Mouse (Mus musculus): ENCODE results near the gene Clec2l.
A peak's percentile ranks its signal among the peaks of the same experiment; 100 is the strongest.

The Clec2l gene

GRCm38 (mm10) chr6:38662714-38663615 lies at the start of gene Clec2l:
TSS of gene Clec2l (plus strand) at chr6:38663069.
- no peak for DNase-seq (ENCODE audit: low spot score in 2 of 2)

- DNase-seq (ENCODE audit: low spot score in 2 of 2) = no peak
Observed at GRCm38 (mm10) chr6:38622406-38622805, 40.5 kb upstream of the Clec2l start.

- no peak for DNase-seq (ENCODE audit: low spot score in 2 of 2)
Observed at GRCm38 (mm10) chr6:38623457-38623856, 39.4 kb upstream of the Clec2l start.

DNA sequence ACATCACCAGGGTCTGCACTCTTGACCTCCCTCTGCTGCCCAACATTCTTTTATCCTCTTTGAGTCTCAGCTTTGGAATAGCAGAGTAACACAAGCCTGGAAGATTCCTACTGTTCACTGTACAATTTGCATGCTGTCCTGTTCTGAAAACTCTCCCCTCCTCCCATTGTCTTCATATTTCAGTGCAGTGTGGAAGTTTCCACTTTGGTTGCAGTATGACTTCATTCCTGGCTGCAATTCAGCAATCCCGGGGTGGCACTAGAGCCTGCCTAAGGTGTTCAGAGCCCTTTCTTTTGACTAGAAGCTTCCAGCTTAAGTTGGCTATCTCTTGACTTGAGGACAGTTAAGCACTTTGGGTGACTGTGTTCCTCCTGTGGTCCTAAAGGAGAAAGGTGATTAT lies 38.4 kb upstream of the Clec2l start:
- DNase-seq (ENCODE audit: low spot score in 2 of 2) = peak in 1 of 2 experiments; percentile 24

DNA sequence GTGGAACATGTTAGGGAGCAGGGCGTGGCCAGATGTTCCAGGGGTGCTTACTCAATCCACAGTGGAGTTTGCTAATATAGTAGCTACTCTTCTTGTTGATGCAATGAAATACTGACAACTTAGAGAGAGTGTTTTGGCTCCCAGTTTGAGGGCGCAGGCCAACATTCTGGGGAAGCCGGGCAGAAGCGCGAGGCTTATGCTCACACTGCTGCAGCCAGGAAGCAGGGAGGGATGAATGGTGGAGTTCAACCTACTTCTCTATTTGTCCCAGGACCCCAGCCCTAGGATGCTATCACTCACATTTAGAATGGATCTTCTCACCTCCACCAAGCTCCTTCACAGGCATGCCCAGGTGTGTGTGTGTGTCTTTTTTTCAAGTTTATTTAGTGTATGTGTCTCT lies 36.8 kb upstream of the Clec2l start:
- DNase-seq (ENCODE audit: low spot score in 2 of 2) = peak in 1 of 2 experiments; percentile 57

- DNase-seq (ENCODE audit: low spot score in 2 of 2) = peak in 1 of 2 experiments; percentile 50
Observed at GRCm38 (mm10) chr6:38627081-38627480, 35.8 kb upstream of the Clec2l start.

GRCm38 (mm10) chr6:38627486-38627885 lies 35.4 kb upstream of the Clec2l start:
- peak in 1 of 2 experiments; percentile 47 for DNase-seq (ENCODE audit: low spot score in 2 of 2)

GRCm38 (mm10) chr6:38629556-38629955 lies 33.3 kb upstream of the Clec2l start:
- DNase-seq (ENCODE audit: low spot score in 2 of 2) = peak; percentile 10 to 36

DNA sequence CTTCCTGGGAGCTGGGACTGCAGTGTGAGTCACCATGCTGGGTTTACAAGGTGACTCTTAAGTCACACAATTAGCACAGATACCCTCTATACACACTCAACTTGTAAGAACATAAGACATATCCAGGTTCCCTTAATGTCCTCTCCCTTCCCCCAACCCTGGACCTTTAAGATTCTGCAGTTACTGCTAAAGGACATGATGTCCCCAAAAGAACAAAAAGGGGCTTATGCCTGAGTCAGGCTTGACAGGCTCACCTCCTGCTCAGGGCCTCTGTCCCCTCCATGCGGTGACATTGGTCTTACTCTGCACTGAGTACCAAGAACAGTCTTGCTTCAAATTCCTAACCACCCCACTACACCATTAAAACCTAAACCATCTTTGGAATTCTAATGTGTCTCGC lies 30.0 kb upstream of the Clec2l start:
- DNase-seq (ENCODE audit: low spot score in 2 of 2) = no peak

DNA sequence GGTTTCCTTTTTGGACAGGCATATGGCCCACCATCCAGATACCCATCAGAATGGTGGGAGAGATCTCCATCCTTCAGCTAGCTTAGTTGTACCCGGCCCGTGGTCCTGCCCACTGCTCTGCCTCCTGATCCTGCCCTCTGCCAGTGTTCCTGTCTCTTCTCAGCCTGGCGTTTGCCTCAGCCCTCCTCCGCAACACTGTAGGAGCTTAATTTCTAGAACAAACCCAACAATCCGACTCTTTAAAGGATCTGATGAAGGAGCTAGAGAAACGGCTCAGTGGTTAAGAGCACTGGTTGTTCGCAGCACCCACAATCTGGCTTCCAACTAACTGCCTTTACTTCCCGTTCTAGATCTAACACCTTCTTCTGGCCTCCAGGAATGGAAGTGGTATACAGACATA lies 28.4 kb upstream of the Clec2l start:
- no peak for DNase-seq (ENCODE audit: low spot score in 2 of 2)

- DNase-seq (ENCODE audit: low spot score in 2 of 2) = peak in 1 of 2 experiments; percentile 65
Observed at GRCm38 (mm10) chr6:38635941-38636851, 26.7 kb upstream of the Clec2l start.

GRCm38 (mm10) chr6:38636852-38637618 lies 25.8 kb upstream of the Clec2l start, which contains the start of gene Klrg2:
TSS of gene Klrg2 (minus strand) at chr6:38637242.
- peak in 1 of 2 experiments; percentile 70 for DNase-seq (ENCODE audit: low spot score in 2 of 2)

GRCm38 (mm10) chr6:38640401-38640800 lies 22.5 kb upstream of the Clec2l start:
- no peak for DNase-seq (ENCODE audit: low spot score in 2 of 2)

GRCm38 (mm10) chr6:38641228-38641627 lies 21.6 kb upstream of the Clec2l start:
- no peak for DNase-seq (ENCODE audit: low spot score in 2 of 2)

GRCm38 (mm10) chr6:38641645-38642044 lies 21.2 kb upstream of the Clec2l start:
- no peak for DNase-seq (ENCODE audit: low spot score in 2 of 2)

GRCm38 (mm10) chr6:38642593-38642992 lies 20.3 kb upstream of the Clec2l start:
- DNase-seq (ENCODE audit: low spot score in 2 of 2) = no peak

GRCm38 (mm10) chr6:38643039-38643438 lies 19.8 kb upstream of the Clec2l start:
- DNase-seq (ENCODE audit: low spot score in 2 of 2) = no peak

DNA sequence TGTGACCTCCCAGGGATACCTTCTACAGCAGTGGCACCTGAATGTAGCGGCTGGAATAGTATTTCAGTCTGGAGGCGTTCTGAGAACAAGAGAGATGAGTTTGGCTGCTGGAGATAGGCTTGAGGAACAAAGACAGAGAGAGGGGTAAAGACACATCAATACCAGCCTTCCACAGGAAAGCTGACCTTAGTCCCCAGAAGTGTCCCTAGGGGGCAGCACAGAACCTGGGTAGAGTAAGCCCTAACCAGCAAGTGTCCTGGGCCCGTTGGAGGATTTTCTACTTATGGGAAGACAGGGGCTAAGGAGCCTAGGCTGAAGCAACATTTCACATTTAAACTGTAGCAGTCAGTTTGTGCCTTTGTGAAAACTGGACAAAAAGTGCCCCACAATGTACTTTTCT lies 13.3 kb upstream of the Clec2l start:
- peak; percentile 37 to 67 for DNase-seq (ENCODE audit: low spot score in 2 of 2)

DNA sequence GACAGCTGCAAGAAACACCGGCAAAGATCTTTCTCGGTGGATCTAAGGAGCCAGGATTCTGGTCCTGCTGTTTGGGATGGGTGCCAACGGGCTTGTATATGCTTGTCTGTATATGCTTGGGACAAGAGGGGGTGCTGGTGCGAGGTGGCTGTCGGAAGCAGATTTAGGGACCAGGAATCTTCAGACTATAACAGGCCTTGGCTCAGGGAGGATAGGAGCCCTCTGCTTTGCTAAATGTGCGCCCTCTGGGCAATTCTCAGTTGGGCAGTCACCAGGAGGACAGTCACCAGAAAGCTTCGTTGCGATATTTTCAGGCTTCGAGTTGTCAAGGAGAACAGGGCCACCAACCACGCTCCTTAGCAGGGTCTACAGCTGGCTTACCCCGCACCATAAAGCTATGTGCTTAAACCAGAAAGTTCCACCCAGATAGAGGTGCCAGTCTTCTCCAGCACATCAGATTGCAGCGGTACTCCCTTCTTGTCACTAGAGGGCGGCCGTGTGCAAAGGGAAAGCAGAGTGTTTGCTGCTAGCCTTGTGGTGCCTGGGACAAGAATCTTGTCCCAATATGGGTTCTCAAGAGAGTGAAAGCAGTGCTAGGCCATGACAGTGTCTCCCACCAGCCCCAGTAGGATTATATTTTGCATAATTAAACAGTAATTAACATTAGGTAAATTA lies 12.5 kb upstream of the Clec2l start:
- DNase-seq (ENCODE audit: low spot score in 2 of 2) = peak; percentile 64 to 81

DNA sequence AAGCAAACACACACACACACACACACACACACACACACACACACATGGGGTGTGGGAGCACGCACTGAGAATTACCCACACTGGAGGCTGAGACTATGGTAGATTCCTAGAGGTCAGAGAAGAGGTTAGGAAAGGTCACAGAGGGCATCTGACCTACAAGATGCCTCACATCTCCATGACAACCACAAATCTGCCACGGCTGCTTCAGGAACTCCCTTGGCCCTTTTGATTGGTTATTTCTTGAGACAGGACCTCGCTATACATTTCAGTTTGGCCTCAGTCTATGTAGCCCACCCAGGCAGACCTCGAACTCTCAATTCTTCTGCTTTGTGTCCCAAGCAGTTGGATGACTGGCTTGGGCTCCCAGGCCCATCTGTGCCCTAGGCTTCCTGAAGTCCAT lies 1.2 kb upstream of the Clec2l start:
- DNase-seq (ENCODE audit: low spot score in 2 of 2) = no peak

DNA sequence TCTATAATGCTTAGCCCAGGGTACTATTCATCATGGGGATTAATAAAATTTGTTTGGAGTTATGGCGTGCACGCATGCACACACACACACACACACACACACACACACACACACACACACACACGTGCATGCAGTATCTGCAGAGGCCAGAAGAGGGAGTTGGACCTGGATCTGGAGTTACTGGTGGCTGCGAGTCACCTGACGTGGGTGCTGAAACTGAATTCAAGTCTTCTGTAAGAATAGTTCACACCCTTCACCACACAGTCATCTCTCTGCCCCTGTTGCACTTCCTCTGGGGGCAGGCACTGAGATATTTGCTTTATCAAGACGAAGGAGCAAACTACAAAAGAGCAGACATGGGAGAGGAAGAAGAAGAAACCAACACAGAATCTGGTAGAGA lies 6.7 kb downstream of the Clec2l start:
- DNase-seq (ENCODE audit: low spot score in 2 of 2) = no peak
